Mouse (Mus musculus) adrenal gland, postnatal 25 days (tissue): ENCODE data around the gene Cog2. TPM values are rescaled to one million over a fixed set of nuclear protein-coding genes. Genes with fewer than 3 reads are reported as not detected.
A peak's percentile ranks its signal among the peaks of the same experiment; 100 is the strongest.

Source experiments
- DNase-seq: peaks from one replicate; pipeline ENCODE4 v3.0.0; 2021; ENCODE audit warnings: mixed read lengths
- total RNA-seq: library from RNA; stranded (reverse); gene quantifications from 2 replicates; pipeline ENCODE4 v1.2.3, GENCODE M21; 2021

Gene Cog2
- total RNA-seq, 1 experiment from 2014 or later, result 50.2 TPM

- DNase-seq, result no peak
These were observed 51.3 kb downstream of the Cog2 start for GRCm38 (mm10) chr8:124571732-124572429.

GRCm38 (mm10) chr8:124572430-124572775, 51.8 kb downstream of the Cog2 start:
- no peak for DNase-seq

- peak; percentile 92 for DNase-seq
These were observed 53.2 kb downstream of the Cog2 start for GRCm38 (mm10) chr8:124573552-124574340.

- no peak for DNase-seq
These were observed 55.2 kb downstream of the Cog2 start, which contains the start of gene Capn9 for GRCm38 (mm10) chr8:124575811-124576210. Capn9 (plus strand) TSS chr8:124576111.

GRCm38 (mm10) chr8:124576751-124577150, 56.2 kb downstream of the Cog2 start:
- no peak for DNase-seq

- DNase-seq, result peak; percentile 29
These were observed 65.3 kb downstream of the Cog2 start for GRCm38 (mm10) chr8:124585718-124586425.

GRCm38 (mm10) chr8:124586556-124586955, 66.0 kb downstream of the Cog2 start:
- DNase-seq, result no peak

- peak; percentile 53 for DNase-seq
These were observed 68.8 kb downstream of the Cog2 start for GRCm38 (mm10) chr8:124589393-124589792.

Other genes with a start within 250 kb of the Cog2 start
- 4.7 and 7.6 TPM in 2 replicates for gene Pgbd5, start 81.1 kb upstream of the Cog2 start, total RNA-seq
- gene Agt, start 48.9 kb downstream of the Cog2 start, total RNA-seq, result 1.7 and 9.7 TPM in 2 replicates
- gene Capn9, start 55.3 kb downstream of the Cog2 start, total RNA-seq, result 0.91 TPM in 1 of 2 replicates, not detected in the other
- gene 2310022B05Rik, start 142.6 kb downstream of the Cog2 start, total RNA-seq, result 41.0 and 46.1 TPM in 2 replicates
- 44.7 and 55.0 TPM in 2 replicates for gene Ttc13, start 201.2 kb downstream of the Cog2 start, total RNA-seq
- 13.8 and 14.6 TPM in 2 replicates for gene Arv1, start 201.4 kb downstream of the Cog2 start, total RNA-seq
- gene Fam89a, start 231.1 kb downstream of the Cog2 start, total RNA-seq, result 0.24 TPM in 1 of 2 replicates, not detected in the other